Mouse (Mus musculus): ENCODE results near the gene Cdk13. TPM values are rescaled to one million over a fixed set of nuclear protein-coding genes. Genes with fewer than 3 reads are reported as not detected.

The Cdk13 gene
- total and polyA plus RNA-seq, 2 experiments from 2014 or later, result 10.9 to 101 TPM

GRCm38 (mm10) chr13:17836808-17837207, 31.9 kb upstream of the Cdk13 start:
- DNase-seq (ENCODE audit: low spot score), result no peak
- Histone ChIP-seq H3K9ac (replicated peaks; ENCODE audit: low read length, poor library complexity, severe bottlenecking) (no peak overlapping the region), H3K36me3 (ENCODE audit: insufficient read depth, low read length) (no peaks in the 10 kb centered on the region), H3K27me3 (ENCODE audit: insufficient read depth, low read length) (no peaks in the 10 kb centered on the region), H3K27ac (ENCODE audit: low read depth, low read length) (no peak overlapping the region), H3K4me2 (ENCODE audit: low read depth, low read length, poor library complexity, severe bottlenecking) (no peak overlapping the region), H3K4me3 (ENCODE audit: low read depth, low read length) (no peak overlapping the region), H3K9me3 (ENCODE audit: low read length) (no peaks in the 10 kb centered on the region), H3K4me1 (ENCODE audit: insufficient read depth, low read length) (no peaks in the 10 kb centered on the region)
- no peak for TF ChIP-seq CTCF (IDR thresholded peaks at IDR 0.05)
- no peak for ATAC-seq (ENCODE audit: low FRiP score)
- 84% methylated on average over 7 of the region's 7 CpGs for WGBS

- Histone ChIP-seq H3K9me3 (ENCODE audit: low read length) (no peaks in the 10 kb centered on the region), H3K36me3 (ENCODE audit: insufficient read depth, low read length) (no peaks in the 10 kb centered on the region), H3K4me2 (ENCODE audit: low read depth, low read length, poor library complexity, severe bottlenecking) (no peak overlapping the region), H3K4me1 (ENCODE audit: insufficient read depth, low read length) (no peaks in the 10 kb centered on the region), H3K27me3 (ENCODE audit: insufficient read depth, low read length) (no peaks in the 10 kb centered on the region), H3K27ac (ENCODE audit: low read depth, low read length) (no peak overlapping the region), H3K9ac (replicated peaks; ENCODE audit: low read length, poor library complexity, severe bottlenecking) (no peak overlapping the region), H3K4me3 (ENCODE audit: low read depth, low read length) (no peak overlapping the region)
- no peak for DNase-seq (ENCODE audit: low spot score)
- TF ChIP-seq CTCF (IDR thresholded peaks at IDR 0.05), result no peak
- no peak for ATAC-seq (ENCODE audit: low FRiP score)
- 80% methylated on average over 3 of the region's 3 CpGs for WGBS
Measured at GRCm38 (mm10) chr13:17832940-17833339, 28.0 kb upstream of the Cdk13 start.

- H3K9ac ChIP-seq (replicated peaks; ENCODE audit: low read length, poor library complexity, severe bottlenecking), result no peak overlapping the region
- no peaks in the 10 kb centered on the region for H3K9me3 ChIP-seq (ENCODE audit: low read length)
- TF ChIP-seq CTCF (IDR thresholded peaks at IDR 0.05), result no peak
- no peaks in the 10 kb centered on the region for H3K4me1 ChIP-seq (ENCODE audit: insufficient read depth, low read length)
- WGBS, result 88% methylated on average over 2 of the region's 2 CpGs
- no peak overlapping the region for H3K27ac ChIP-seq (ENCODE audit: low read depth, low read length)
- ATAC-seq (ENCODE audit: low FRiP score) (no peak), DNase-seq (ENCODE audit: low spot score) (no peak)
- no peak overlapping the region for H3K4me3 ChIP-seq (ENCODE audit: low read depth, low read length)
- H3K27me3 ChIP-seq (ENCODE audit: insufficient read depth, low read length), result no peaks in the 10 kb centered on the region
- H3K4me2 ChIP-seq (ENCODE audit: low read depth, low read length, poor library complexity, severe bottlenecking), result no peak overlapping the region
- no peaks in the 10 kb centered on the region for H3K36me3 ChIP-seq (ENCODE audit: insufficient read depth, low read length)
Measured at GRCm38 (mm10) chr13:17817226-17817625, 12.3 kb upstream of the Cdk13 start.

GRCm38 (mm10) chr13:17805614-17805975, 698 bp upstream of the Cdk13 start:
- DNase-seq (ENCODE audit: low spot score), result no peak
- no peak for ATAC-seq (ENCODE audit: low FRiP score)

GRCm38 (mm10) chr13:17804058-17804841, 647 bp downstream of the Cdk13 start:
- peak overlapping the region; percentile 94 for H3K4me2 ChIP-seq (ENCODE audit: low read depth, low read length, poor library complexity, severe bottlenecking)
- peak overlapping the region; percentile 94 for H3K9ac ChIP-seq (replicated peaks; ENCODE audit: low read length, poor library complexity, severe bottlenecking)
- H3K27me3 ChIP-seq (ENCODE audit: insufficient read depth, low read length), result no peaks in the 10 kb centered on the region
- WGBS, result 1% methylated on average over 48 of the region's 105 CpGs
- peaks cover 9% of the 10 kb centered on the region; the same call in 1 of the 2 replicates for H3K4me1 ChIP-seq (ENCODE audit: insufficient read depth, low read length)
- peak; percentile 35 for ATAC-seq (ENCODE audit: low FRiP score)
- H3K4me3 ChIP-seq (ENCODE audit: low read depth, low read length), result peak overlapping the region; percentile 100
- peak overlapping the region; percentile 97 for H3K27ac ChIP-seq (ENCODE audit: low read depth, low read length)
- peak; percentile 19 for DNase-seq (ENCODE audit: low spot score)
- TF ChIP-seq CTCF (IDR thresholded peaks at IDR 0.05), result no peak
- no peaks in the 10 kb centered on the region for H3K36me3 ChIP-seq (ENCODE audit: insufficient read depth, low read length)
- H3K9me3 ChIP-seq (ENCODE audit: low read length), result no peaks in the 10 kb centered on the region

More at GRCm38 (mm10) chr13:17805614-17805975, 698 bp upstream of the Cdk13 start:
- Histone ChIP-seq H3K36me3 (ENCODE audit: insufficient read depth, low read length) (no peaks in the 10 kb centered on the region), H3K27ac (ENCODE audit: low read depth, low read length) (peak overlapping the region; percentile 97), H3K9me3 (ENCODE audit: low read length) (no peaks in the 10 kb centered on the region), H3K4me1 (ENCODE audit: insufficient read depth, low read length) (peaks cover 4% of the 10 kb centered on the region; the same call in 1 of the 2 replicates), H3K9ac (replicated peaks; ENCODE audit: low read length, poor library complexity, severe bottlenecking) (peak overlapping the region; percentile 74), H3K4me3 (ENCODE audit: low read depth, low read length) (peak overlapping the region; percentile 100), H3K4me2 (ENCODE audit: low read depth, low read length, poor library complexity, severe bottlenecking) (peak overlapping the region; percentile 55), H3K27me3 (ENCODE audit: insufficient read depth, low read length) (no peaks in the 10 kb centered on the region)
- 1% methylated on average over 14 of the region's 14 CpGs for WGBS
- TF ChIP-seq CTCF (IDR thresholded peaks at IDR 0.05), result no peak

GRCm38 (mm10) chr13:17803331-17804057, 1.4 kb downstream of the Cdk13 start:
- ATAC-seq (ENCODE audit: low FRiP score) (peak; percentile 2; the same call in 1 of the 2 replicates), DNase-seq (ENCODE audit: low spot score) (peak; percentile 76)
- Histone ChIP-seq H3K27ac (ENCODE audit: low read depth, low read length) (peak overlapping the region; percentile 97), H3K9me3 (ENCODE audit: low read length) (no peaks in the 10 kb centered on the region), H3K4me3 (ENCODE audit: low read depth, low read length) (peak overlapping the region; percentile 100), H3K4me2 (ENCODE audit: low read depth, low read length, poor library complexity, severe bottlenecking) (peak overlapping the region; percentile 94), H3K4me1 (ENCODE audit: insufficient read depth, low read length) (peaks cover 9% of the 10 kb centered on the region; the same call in 1 of the 2 replicates), H3K27me3 (ENCODE audit: insufficient read depth, low read length) (no peaks in the 10 kb centered on the region), H3K9ac (replicated peaks; ENCODE audit: low read length, poor library complexity, severe bottlenecking) (peak overlapping the region; percentile 94), H3K36me3 (ENCODE audit: insufficient read depth, low read length) (no peaks in the 10 kb centered on the region)
- TF ChIP-seq CTCF (IDR thresholded peaks at IDR 0.05), result peak; percentile 61
- under 1% methylated on average over 75 of the region's 85 CpGs for WGBS

All from midbrain, postnatal 0 days (tissue).